Mouse (Mus musculus) forebrain, embryonic 13.5 days (tissue): ENCODE results near the gene Oas1e. TPM values are rescaled to one million over a fixed set of nuclear protein-coding genes. Genes with fewer than 3 reads are reported as not detected.
"Not testable (repeated sequence)": the region's sequence is repeated elsewhere in the genome, so short reads cannot be mapped to it uniquely, and the experiment has no call there.

Experiments used
- ATAC-seq: fragments of 200-750 bp; cut with Nextera tagmentation; 2 replicates; pipeline ENCODE4 v1.8.0; 2017
- H3K27ac ChIP-seq: fragments of 300-500 bp; sonication (generic); 2 replicates; pipeline ENCODE4 v1.5.1; 2015; ENCODE audit warnings: inconsistent platforms, mild to moderate bottlenecking, moderate library complexity
- H3K27me3 ChIP-seq: fragments of 300-500 bp; sonication (generic); 2 replicates; pipeline ENCODE4 v1.6.1; 2015; ENCODE audit warnings: mild to moderate bottlenecking, inconsistent platforms
- H3K36me3 ChIP-seq: fragments of 300-500 bp; sonication (generic); 2 replicates; pipeline ENCODE4 v1.6.1; 2015; ENCODE audit warnings: mild to moderate bottlenecking, inconsistent platforms; ENCODE audit not compliant: poor library complexity, severe bottlenecking
- H3K4me1 ChIP-seq: fragments of 300-500 bp; sonication (generic); 2 replicates; pipeline ENCODE4 v1.6.1; 2015; ENCODE audit warnings: inconsistent platforms
- H3K4me2 ChIP-seq: fragments of 300-500 bp; sonication (generic); 2 replicates; pipeline ENCODE4 v1.6.1; 2015; ENCODE audit warnings: inconsistent platforms, mild to moderate bottlenecking, moderate library complexity
- H3K4me3 ChIP-seq: fragments of 300-500 bp; sonication (generic); 2 replicates; pipeline ENCODE4 v1.5.1; 2015; ENCODE audit warnings: mild to moderate bottlenecking, inconsistent platforms
- H3K9ac ChIP-seq: fragments of 300-500 bp; sonication (generic); 2 replicates; pipeline ENCODE4 v1.6.1; 2015; ENCODE audit warnings: mild to moderate bottlenecking, inconsistent platforms
- H3K9me3 ChIP-seq: fragments of 300-500 bp; sonication (generic); replicated peaks from 2 replicates; pipeline ENCODE4 v1.6.1; 2016; ENCODE audit warnings: inconsistent platforms
- WGBS: fragments of 180-500 bp; shearing (Covaris S2); methylation state at CpG from one replicate; pipeline ENCODE4 v1.1.7; 2015; 5-methylcytosine and 5-hydroxymethylcytosine counted together
- polyA plus RNA-seq: library from polyadenylated mRNA; unstranded; fragments of >200 nt; fragmentation: Nextera tagmentation; extraction: Ambion mirVana; gene quantifications from 2 replicates; pipeline ENCODE4 v1.2.1, GENCODE M21; 2015

Oas1e gene
- polyA plus RNA-seq, 1 experiment from 2014 or later, result not detected

DNA sequence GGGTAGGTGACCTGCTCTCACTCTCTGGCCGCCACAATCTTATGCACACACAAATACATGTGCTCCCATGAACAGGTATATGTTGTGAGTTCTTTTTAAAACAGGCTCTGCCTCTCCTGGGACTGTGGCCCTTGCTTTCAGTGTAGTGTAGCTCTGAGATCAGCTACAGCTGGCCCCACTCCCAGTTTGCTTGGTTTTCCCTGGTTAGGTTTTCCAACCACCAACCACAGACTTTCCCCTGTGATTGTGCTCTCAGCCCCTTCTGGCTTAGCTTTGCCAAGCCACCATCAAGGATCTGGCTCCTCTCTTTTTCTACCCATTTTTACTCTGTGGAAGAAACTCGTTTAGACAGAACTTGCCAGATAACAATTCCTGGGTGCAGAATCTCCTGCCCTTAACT is 8.3 kb upstream of the Oas1e start:
- no peaks in the 10 kb centered on the region for H3K9me3 ChIP-seq
- H3K27ac ChIP-seq, result no peak overlapping the region
- no peaks in the 10 kb centered on the region for H3K36me3 ChIP-seq
- no peak overlapping the region for H3K9ac ChIP-seq
- no peaks in the 10 kb centered on the region for H3K27me3 ChIP-seq
- no peaks in the 10 kb centered on the region for H3K4me1 ChIP-seq
- H3K4me2 ChIP-seq, result no peak overlapping the region
- H3K4me3 ChIP-seq, result no peak overlapping the region
- no peak for ATAC-seq
- WGBS, result 75% methylated on average over 2 of the region's 2 CpGs

GRCm38 (mm10) chr5:120798943-120799342 is 3.6 kb upstream of the Oas1e start:
- H3K9ac ChIP-seq, H3K36me3 ChIP-seq, H3K9me3 ChIP-seq, H3K4me2 ChIP-seq, H3K27me3 ChIP-seq, H3K27ac ChIP-seq, H3K4me3 ChIP-seq, H3K4me1 ChIP-seq, ATAC-seq: not testable (repeated sequence)
- 63% methylated on average over 2 of the region's 2 CpGs for WGBS

DNA sequence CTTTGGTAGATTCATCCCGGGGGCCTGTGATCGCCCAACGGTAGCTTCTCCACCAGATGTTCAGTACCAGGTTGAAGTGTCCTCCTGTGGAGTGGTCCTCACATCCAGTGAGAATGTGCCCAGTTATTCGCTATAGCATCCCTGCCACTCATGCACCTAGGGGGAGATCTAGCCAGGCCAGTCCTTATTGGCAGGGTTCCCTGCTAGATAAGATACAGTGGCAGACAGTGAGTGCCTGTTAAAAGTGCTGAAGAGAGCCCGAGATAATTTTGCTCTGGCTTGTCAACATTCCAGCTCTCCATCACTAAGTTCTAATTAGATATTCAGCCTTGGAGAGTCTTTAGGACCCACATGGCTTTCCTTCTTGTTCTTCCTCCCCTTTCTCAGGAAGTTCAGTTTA is 2.8 kb upstream of the Oas1e start:
- not testable (repeated sequence) for ATAC-seq

GRCm38 (mm10) chr5:120793043-120793442 is 2.3 kb downstream of the Oas1e start:
- no peak overlapping the region for H3K4me3 ChIP-seq

More for the DNA sequence above, 2.8 kb upstream of the Oas1e start:
- H3K27ac ChIP-seq, H3K9me3 ChIP-seq, H3K4me1 ChIP-seq, H3K4me2 ChIP-seq, H3K27me3 ChIP-seq, H3K9ac ChIP-seq, H3K4me3 ChIP-seq, H3K36me3 ChIP-seq: not testable (repeated sequence)
- 82% methylated on average over 5 of the region's 5 CpGs for WGBS

GRCm38 (mm10) chr5:120787042-120787441 is 8.3 kb downstream of the Oas1e start:
- no peak for ATAC-seq
- no peak overlapping the region for H3K4me2 ChIP-seq
- no peaks in the 10 kb centered on the region for H3K4me1 ChIP-seq
- no peak overlapping the region for H3K9ac ChIP-seq
- WGBS, result 68% methylated on average over 3 of the region's 3 CpGs
- H3K36me3 ChIP-seq, result no peaks in the 10 kb centered on the region
- H3K27me3 ChIP-seq, result no peaks in the 10 kb centered on the region
- no peaks in the 10 kb centered on the region for H3K9me3 ChIP-seq
- H3K27ac ChIP-seq, result no peak overlapping the region
- H3K4me3 ChIP-seq, result no peak overlapping the region

More at GRCm38 (mm10) chr5:120793043-120793442, 2.3 kb downstream of the Oas1e start:
- H3K4me1 ChIP-seq, result no peaks in the 10 kb centered on the region
- no peaks in the 10 kb centered on the region for H3K27me3 ChIP-seq
- no peaks in the 10 kb centered on the region for H3K36me3 ChIP-seq
- no peak for ATAC-seq
- no peak overlapping the region for H3K4me2 ChIP-seq
- H3K9ac ChIP-seq, result no peak overlapping the region
- no peak overlapping the region for H3K27ac ChIP-seq
- no peaks in the 10 kb centered on the region for H3K9me3 ChIP-seq
- 24% methylated on average over 2 of the region's 2 CpGs for WGBS

- Histone ChIP-seq H3K9me3 (no peaks in the 10 kb centered on the region), H3K27ac (no peak overlapping the region)
These were observed 12.9 kb downstream of the Oas1e start for GRCm38 (mm10) chr5:120782446-120782845.

GRCm38 (mm10) chr5:120781646-120782045 is 13.7 kb downstream of the Oas1e start:
- Histone ChIP-seq H3K9ac (no peak overlapping the region), H3K9me3 (no peaks in the 10 kb centered on the region), H3K4me2 (no peak overlapping the region), H3K27me3 (no peaks in the 10 kb centered on the region), H3K36me3 (no peaks in the 10 kb centered on the region), H3K4me3 (no peak overlapping the region), H3K4me1 (no peaks in the 10 kb centered on the region), H3K27ac (no peak overlapping the region)
- WGBS, result 90% methylated on average over 1 of the region's 1 CpGs
- no peak for ATAC-seq

More at GRCm38 (mm10) chr5:120782446-120782845, 12.9 kb downstream of the Oas1e start:
- Histone ChIP-seq H3K36me3 (no peaks in the 10 kb centered on the region), H3K4me2 (no peak overlapping the region), H3K9ac (no peak overlapping the region), H3K27me3 (no peaks in the 10 kb centered on the region), H3K4me1 (no peaks in the 10 kb centered on the region), H3K4me3 (no peak overlapping the region)
- no peak for ATAC-seq
- WGBS, result 69% methylated on average over 2 of the region's 2 CpGs

- Histone ChIP-seq H3K4me1 (no peaks in the 10 kb centered on the region), H3K36me3 (no peaks in the 10 kb centered on the region), H3K4me2 (no peak overlapping the region), H3K27me3 (no peaks in the 10 kb centered on the region), H3K27ac (no peak overlapping the region), H3K4me3 (no peak overlapping the region), H3K9me3 (no peaks in the 10 kb centered on the region), H3K9ac (no peak overlapping the region)
- no peak for ATAC-seq
- WGBS, result 58% methylated on average over 3 of the region's 3 CpGs
These were observed 15.4 kb downstream of the Oas1e start for GRCm38 (mm10) chr5:120779922-120780321.

DNA sequence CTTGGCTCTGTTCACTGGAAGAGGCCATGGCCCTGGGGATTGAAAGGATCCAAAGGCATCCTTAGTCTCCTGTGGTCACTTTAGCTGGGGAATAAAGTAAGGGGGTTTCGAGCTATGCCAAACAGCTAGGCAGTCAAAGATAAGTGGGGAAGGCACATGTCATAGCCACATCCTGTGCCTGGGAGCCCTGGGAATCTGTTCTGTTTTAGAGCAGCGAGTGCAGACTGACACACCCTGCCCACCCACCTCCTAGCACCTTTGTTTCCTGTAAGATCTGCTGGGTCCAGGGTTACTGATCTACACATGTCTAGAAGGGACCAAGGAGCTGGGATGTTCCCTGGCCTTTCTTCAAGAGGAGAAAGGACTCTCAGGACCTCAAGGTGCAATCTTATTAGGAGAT is 16.4 kb downstream of the Oas1e start:
- H3K27ac ChIP-seq, result no peak overlapping the region
- no peaks in the 10 kb centered on the region for H3K9me3 ChIP-seq
- no peaks in the 10 kb centered on the region for H3K36me3 ChIP-seq
- WGBS, result 81% methylated on average over 2 of the region's 2 CpGs
- ATAC-seq, result no peak
- no peak overlapping the region for H3K9ac ChIP-seq
- H3K27me3 ChIP-seq, result no peaks in the 10 kb centered on the region
- H3K4me2 ChIP-seq, result no peak overlapping the region
- no peaks in the 10 kb centered on the region for H3K4me1 ChIP-seq
- no peak overlapping the region for H3K4me3 ChIP-seq

- Histone ChIP-seq H3K4me3 (no peak within 1 kb of the TSS), H3K36me3 (no peaks in the 10 kb centered on the region), H3K4me2 (no peak within 1 kb of the TSS), H3K9ac (no peak within 1 kb of the TSS), H3K4me1 (no peaks in the 10 kb centered on the region), H3K9me3 (no peaks in the 10 kb centered on the region), H3K27me3 (no peaks in the 10 kb centered on the region), H3K27ac (no peak within 1 kb of the TSS)
- WGBS, result 86% methylated on average over 9 of the region's 9 CpGs
- ATAC-seq, result no peak
These were observed 17.9 kb downstream of the Oas1e start, which contains the start of gene Oas3 for GRCm38 (mm10) chr5:120777478-120777877. TSS of gene Oas3 (minus strand) at chr5:120777661.

- Histone ChIP-seq H3K36me3 (no peaks in the 10 kb centered on the region), H3K4me1 (no peaks in the 10 kb centered on the region), H3K9ac (no peak overlapping the region), H3K27me3 (no peaks in the 10 kb centered on the region), H3K9me3 (no peaks in the 10 kb centered on the region), H3K4me3 (no peak overlapping the region), H3K4me2 (no peak overlapping the region), H3K27ac (no peak overlapping the region)
- WGBS, result 76% methylated on average over 5 of the region's 5 CpGs
- no peak for ATAC-seq
These were observed 18.5 kb downstream of the Oas1e start for GRCm38 (mm10) chr5:120776801-120777200.

DNA sequence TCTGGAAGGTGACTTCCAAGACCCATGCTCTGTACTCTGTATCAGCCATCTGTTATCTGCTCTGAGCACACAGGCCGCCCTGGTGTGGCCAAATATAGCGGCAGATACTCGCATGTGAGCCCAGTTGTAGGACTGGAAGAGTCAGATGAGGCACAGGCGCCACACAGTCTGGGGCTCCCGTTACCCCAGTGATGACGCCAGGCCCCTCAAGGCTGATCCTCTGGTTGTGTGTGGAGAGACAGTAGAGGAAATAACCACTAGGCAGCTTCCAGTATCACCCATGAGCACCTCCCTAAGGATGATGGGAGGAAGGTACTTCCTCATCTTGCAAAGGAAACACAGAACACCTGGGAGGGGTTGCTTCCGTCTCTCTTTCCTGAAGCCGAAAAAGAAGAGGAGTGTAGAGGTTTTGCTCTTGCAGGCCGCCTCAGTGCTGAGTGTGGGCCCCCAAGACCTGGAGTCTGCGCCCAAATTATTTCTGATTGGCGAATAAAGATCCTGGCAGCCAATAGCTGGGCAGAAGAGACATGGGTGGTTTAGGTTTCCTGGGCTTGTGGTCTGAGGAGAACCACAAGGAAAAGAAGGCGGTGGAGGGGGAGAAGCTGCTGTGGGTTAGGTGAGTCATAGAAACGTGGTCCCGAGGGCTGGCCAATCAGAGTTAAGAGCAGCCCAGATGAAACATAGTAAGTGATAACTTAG is 19.9 kb downstream of the Oas1e start:
- no peak overlapping the region for H3K27ac ChIP-seq
- no peaks in the 10 kb centered on the region for H3K27me3 ChIP-seq
- no peaks in the 10 kb centered on the region for H3K36me3 ChIP-seq
- no peak for ATAC-seq
- H3K4me1 ChIP-seq, result no peaks in the 10 kb centered on the region
- H3K4me2 ChIP-seq, result no peak overlapping the region
- H3K9me3 ChIP-seq, result no peaks in the 10 kb centered on the region
- H3K9ac ChIP-seq, result no peak overlapping the region
- H3K4me3 ChIP-seq, result no peak overlapping the region
- 85% methylated on average over 14 of the region's 14 CpGs for WGBS

DNA sequence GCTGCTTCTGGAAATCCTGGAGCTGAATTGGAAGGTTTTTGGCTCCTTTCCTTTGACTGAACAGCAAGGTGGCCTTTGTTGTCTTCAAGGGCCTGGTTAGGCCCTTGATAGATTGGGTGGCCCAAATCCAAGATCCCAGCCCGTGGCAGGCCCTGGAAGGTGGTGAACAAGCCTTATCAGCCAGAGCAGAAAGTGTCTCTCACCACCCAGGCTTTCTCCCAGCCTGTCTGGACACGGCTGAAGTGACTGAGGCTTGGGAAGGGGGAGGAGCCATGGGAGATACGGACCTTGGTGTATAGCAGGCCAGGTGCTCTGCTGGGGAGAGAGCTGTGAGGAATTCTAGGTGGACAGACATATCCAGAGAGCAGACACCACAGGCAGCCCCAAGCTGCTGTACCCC is 25.9 kb downstream of the Oas1e start:
- Histone ChIP-seq H3K4me2 (no peak overlapping the region), H3K4me3 (no peak overlapping the region), H3K9ac (no peak overlapping the region), H3K27ac (no peak overlapping the region), H3K4me1 (no peaks in the 10 kb centered on the region), H3K27me3 (no peaks in the 10 kb centered on the region), H3K9me3 (no peaks in the 10 kb centered on the region), H3K36me3 (no peaks in the 10 kb centered on the region)
- WGBS, result 75% methylated on average over 3 of the region's 3 CpGs
- no peak for ATAC-seq
